Mouse (Mus musculus) retina, adult 2 months (tissue): ENCODE results near the gene Ankrd44.

Experiments used
- DNase-seq: peaks from one replicate; pipeline ENCODE4 v3.0.0-alpha.2; 2012; ENCODE audit warnings: low read depth, low spot score

The Ankrd44 gene

DNA sequence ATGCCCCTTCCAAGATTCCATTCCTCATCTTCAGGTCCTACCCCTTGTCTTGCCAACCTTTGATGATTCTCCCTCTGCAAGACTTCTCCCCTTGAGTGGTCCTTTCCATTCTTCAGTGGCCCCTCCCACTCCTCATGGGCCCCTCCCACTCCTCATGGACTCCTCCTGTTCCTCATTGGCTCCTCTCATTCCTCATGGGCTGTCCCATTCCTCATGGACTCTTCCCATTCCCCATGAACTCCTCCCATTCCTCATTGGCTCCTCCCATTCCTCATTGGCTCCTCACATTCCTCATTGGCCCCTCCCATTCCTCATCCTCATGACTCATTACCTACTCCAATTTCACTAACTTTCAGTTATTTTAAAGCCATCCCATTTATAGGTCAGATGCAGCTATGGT, 166.3 kb downstream of the Ankrd44 start:
- DNase-seq: no peak

DNA sequence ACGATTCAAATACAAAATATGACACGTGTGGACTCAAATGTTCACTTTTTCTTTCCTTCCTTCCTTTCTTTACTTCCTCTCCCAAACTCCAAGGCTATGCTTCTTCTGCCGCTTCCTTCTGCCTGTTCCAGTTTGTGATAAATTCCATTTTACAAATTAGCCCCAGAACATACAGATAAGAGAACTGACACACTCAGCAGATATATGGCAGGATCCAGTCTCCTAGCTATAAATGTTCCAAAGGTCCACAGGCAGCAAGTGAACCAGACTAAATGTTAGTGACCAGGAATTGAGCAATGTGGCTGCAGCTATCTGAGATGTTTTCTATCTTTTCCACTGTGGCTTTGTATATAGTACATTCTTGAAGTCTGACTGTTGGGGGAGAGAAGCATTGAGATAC, 168.9 kb downstream of the Ankrd44 start:
- no peak for DNase-seq

DNA sequence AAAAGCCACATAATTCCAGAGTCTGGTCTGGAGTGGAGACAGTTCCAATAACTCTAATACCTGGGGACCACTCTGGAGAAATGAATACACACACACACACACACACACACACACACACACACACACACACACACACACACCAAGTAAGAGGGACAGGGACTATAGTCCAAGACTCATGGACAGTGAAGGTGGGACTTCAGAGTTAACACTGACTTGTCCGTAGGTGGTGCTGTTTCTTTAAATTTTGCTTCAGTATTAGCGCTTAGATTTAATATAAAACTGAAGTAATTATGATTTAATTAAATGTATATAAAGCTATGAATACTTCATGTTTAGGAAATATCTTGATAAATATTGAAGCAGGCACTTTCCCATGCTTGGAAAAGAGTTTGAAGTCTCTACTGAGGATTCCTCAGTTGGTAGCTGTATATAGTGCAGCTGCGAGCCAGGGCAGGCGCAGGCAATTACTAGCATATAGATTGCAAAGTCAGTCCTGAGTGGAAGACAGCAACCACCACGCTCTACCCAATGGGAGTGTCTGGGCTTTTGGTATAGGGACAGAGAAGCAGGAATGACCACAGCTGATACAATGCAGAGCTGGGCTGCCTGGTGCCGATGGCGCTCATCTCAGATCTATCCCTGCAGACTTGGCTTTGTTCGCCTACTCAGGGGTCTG, 170.4 kb downstream of the Ankrd44 start:
- no peak for DNase-seq

DNA sequence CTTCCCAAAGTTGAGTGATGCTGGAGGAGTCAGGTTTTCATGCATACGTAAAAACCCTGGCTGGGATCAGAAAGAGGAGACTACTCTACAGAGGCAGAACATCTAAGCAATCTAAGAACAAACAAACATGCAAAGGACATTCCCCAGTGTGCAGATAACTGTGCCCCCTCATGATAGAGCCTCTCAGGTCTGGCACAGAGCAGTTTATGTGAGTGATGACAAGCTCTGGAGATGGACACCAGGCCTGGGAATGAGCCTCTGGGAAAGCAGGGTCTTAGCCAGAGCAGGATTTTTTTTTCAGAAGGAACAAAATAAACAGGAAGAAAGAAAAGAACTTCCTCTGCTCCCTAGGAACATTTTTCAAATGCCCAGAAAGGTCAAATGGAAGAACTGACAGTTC, 176.2 kb downstream of the Ankrd44 start:
- no peak for DNase-seq

DNA sequence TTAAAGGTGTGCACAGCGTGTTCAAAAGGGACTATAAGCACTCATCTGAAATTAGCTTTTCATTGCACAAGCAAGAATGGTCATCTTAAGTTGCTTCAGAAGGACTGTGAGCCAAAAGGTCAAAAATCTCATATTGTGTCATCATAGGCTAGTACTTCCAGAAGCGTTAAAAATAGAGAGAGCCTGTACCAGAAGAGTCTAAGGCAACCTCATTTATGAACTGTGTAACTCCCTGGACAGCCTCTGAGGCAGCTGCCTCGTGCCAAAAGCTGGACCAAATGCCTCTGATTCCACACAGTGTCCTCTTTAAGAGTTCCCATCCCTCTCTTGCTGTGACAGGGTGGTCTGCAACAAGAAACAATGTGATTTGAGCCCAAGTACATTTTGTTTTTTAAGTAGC, 176.7 kb downstream of the Ankrd44 start:
- DNase-seq: no peak

DNA sequence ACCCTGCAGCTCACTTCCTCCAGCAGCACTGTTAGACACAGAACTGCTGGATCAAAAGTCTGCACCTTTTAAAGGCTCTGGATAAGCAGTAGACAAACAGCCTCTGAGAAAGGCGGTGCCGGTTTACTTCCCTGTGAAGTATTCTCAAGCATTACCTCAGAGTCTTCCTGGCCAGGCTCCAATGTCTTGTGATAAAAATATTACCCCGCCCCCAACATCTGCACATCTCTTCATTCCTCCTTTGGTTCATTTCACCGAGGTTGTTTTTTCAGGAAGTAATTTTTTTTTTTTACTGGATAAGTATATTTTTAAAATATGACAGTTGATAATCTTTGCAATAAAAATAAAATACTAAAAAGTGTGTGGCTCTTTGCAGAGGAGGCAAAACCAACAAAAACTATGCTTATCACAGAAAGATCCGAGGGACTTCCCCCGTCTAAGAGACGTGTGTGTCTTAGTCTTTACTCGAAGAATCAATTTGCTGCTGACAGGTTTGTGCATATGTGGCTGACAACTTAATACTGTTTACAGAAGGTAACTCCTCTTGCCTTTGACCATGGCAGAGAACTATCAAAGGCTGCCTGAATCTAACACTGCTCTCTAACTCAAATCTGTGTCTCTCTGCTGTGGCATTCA, 178.3 kb downstream of the Ankrd44 start:
- DNase-seq: no peak

DNA sequence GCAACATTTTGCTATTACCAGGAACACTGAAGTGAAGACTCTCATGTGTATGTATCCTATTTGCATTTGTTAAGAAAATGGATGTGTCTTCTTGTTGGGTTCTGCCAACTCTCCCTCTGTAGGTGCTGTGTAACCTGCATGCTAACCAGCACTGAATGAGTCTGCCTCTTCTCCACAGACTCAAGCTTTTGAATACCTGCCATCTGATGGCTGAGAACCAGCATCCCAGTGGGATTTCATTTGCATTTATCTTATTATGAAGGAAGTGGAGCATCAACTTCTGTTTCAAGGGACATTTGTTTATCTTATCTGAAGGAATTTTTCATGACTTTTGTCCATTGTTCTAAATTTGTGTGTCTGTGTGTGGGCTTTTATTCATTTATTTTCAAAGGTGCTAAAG, 180.5 kb downstream of the Ankrd44 start:
- DNase-seq: no peak

DNA sequence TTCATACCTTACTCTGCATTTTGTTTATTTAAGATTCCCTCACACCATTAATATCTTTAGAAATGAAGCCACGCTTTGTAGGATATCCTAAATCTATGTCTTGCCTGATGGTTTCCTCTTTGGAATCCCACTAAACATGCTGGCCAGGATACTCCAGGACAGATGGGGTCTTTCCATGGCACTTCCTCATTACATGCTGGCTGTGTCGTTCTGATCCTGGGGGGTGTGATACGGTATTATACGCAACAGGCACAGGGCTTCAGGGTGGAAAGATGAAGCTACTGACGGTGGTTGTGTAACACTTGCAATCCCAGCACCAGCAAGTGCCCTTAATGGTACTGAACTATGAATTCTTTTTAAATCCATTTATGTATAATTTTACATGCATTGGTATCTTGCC, 182.0 kb downstream of the Ankrd44 start:
- no peak for DNase-seq

DNA sequence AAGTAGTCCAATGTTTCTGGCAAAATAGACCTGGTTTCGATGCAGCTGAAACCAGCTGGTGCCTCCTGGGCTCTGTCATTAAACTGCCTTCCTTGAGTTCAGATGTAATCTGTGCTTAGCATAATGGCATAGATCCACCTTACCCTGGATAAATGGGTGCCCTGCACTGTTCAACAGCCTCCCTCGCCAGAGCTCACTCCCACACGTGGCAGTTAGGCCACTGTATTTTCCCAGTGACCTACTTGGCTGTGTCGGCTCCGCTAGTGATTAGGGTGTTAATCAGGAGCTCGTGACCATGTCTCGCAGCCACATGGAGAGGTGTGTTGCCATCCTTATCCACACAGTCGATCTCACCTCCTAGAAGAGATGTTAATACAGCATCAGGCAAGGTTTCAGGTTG, 183.1 kb downstream of the Ankrd44 start:
- DNase-seq: peak; percentile 15

DNA sequence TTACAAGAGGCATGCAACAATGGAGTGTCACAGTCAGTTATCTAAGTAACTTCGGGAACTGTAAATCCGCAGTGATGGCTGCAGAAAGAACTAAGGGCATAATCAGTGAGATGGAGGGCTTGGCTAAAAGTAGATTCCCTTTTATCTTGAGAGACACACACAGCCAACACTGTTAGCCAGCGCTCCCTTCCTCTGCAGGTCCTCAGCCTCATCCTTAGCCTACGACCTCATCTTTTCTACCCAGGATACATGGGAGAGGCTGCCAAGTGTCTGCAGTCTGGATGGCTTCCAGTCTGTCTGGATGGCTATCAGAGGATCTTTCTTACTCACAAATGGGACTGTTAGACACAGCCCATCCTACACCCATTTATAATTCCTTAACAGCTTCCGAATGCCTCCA, 185.3 kb downstream of the Ankrd44 start:
- no peak for DNase-seq

DNA sequence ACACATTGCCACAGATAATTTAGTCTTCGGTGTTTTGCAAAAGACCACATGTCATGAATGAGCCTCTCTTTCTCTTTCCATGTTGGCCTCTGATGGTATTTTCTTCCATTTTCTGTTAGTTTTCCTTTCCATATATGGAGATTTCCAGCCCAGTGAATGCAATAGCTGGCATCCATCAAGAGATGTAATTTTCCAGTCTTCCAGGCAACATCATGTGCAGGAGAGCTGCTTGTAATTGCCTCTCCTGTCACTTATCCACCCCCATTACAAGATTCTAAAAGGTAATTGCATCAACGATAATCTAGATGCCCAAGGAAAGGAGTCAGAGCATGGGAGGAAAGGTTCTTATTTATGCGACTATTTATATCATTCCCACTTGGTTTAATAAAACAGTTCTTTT, 188.7 kb downstream of the Ankrd44 start:
- DNase-seq: no peak

DNA sequence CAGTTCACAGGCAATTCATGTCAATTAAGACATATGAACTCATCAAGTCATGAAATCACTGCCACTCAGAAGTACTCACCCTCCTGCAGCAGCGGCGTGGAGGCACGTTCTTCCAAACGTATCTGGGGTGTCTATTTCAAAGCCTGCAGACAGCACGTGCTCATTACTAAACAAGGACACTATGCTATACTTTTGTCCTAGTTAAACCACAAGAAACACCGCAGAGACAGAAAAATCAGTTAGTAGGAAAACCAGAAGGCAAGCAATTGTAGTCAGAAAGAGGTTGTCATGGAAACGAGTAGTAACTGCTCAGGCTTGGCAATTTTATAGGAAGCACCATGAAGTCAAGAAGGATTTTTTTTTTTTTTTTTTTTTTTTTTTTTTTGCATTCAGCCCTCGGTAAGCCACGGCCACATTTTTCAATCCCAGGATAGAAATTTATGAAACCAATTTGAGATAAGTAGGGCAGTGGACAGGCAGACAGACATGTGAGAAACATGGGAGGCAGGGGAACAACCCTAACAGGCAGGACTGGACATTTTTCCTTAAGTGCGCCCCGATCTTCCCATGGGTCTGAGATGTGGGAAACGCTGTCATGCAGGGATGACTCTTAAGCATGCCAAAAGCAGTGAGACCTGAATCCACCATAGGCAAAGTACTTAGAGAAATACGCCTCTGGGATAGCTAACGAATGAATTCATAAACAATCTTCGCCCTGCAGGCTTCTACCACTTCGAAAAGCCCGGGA, 191.1 kb downstream of the Ankrd44 start:
- DNase-seq: no peak

DNA sequence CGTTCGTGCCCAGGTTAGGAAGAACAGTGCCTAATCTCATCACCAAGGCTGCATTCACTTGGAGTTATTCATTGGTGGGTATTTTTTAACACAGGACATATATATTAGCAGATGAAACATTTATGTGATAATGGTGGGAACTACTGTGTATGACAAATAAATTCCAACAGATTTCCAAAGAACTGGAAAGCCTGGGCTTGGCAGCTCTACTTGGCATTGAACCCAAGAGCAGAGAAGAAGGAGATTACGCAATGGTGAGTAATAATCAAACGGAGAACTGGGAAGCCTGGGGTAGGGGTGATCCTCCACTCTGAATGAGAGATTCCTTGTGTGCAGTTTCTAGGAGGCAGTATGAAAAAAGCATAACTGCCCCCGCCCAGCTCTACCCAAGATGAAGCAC, 196.9 kb downstream of the Ankrd44 start:
- no peak for DNase-seq

DNA sequence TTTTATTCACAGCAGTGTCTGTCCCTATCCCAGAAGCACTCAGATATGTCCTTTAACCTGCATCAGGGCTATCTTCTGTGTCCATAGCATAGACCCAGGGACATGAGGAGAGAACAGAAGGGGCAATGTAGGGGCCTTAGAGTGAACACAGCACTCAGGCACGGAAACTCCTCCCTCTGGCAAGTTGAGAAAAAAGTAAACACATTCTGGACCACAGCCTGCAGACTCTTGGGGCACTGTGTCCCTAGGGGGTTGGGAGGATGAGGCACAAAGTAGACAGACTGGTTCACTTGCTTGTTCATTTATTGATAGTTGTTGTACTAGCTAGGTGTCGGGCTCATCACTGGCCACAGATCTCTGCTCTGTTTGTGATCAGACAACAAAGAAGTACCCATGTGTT, 199.6 kb downstream of the Ankrd44 start:
- DNase-seq: no peak

DNA sequence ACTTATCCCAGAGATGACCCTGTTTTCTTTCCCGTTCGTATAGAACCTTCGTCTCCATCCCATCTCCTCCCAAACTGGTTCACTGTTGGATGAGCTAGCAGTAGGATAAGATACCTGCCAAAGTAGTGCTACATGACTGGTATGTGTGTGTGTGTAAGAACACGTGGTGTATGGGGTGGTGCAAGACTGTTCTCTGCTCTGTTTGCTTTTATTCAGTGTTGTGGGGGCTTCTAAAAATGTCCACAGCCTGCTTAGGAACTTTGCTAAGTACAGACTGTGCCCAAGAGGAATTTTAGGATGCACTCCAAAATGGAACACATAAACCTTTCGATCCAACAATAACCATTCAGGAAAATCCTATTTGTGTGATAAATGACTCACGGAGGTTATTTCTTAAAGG, 209.3 kb downstream of the Ankrd44 start:
- no peak for DNase-seq

DNA sequence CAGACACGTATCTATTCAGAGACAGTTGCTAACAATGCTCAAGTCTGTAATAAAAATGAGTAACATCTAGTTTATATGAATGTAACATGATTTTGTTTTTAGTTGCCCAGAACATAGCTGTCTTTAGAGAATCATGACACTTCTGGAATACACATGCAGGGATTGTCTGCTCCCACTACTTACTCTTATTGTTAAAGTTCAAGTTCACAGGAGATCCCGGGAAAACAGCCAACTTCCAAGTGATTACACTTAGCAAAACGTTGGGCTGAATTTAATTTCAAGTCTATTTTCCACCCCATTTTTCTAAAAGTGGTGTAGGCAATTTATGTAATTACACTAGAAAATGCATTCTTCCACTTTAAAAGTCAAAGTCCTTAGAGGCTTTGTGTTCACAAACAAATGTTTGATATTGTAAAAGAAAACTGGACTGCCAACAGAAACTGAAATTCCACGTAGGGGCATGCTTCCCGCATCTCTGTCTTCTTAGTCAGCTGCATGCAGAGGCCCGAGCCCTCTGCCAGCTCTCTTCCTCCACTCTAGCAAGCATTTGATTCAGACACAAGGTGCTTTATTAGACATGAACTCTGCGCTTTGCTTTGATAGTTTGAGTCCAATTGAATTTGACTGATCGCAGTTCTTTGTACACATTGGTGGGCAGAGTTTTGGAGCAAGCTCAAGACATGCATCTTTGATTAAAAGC, 211.0 kb downstream of the Ankrd44 start:
- DNase-seq: no peak

DNA sequence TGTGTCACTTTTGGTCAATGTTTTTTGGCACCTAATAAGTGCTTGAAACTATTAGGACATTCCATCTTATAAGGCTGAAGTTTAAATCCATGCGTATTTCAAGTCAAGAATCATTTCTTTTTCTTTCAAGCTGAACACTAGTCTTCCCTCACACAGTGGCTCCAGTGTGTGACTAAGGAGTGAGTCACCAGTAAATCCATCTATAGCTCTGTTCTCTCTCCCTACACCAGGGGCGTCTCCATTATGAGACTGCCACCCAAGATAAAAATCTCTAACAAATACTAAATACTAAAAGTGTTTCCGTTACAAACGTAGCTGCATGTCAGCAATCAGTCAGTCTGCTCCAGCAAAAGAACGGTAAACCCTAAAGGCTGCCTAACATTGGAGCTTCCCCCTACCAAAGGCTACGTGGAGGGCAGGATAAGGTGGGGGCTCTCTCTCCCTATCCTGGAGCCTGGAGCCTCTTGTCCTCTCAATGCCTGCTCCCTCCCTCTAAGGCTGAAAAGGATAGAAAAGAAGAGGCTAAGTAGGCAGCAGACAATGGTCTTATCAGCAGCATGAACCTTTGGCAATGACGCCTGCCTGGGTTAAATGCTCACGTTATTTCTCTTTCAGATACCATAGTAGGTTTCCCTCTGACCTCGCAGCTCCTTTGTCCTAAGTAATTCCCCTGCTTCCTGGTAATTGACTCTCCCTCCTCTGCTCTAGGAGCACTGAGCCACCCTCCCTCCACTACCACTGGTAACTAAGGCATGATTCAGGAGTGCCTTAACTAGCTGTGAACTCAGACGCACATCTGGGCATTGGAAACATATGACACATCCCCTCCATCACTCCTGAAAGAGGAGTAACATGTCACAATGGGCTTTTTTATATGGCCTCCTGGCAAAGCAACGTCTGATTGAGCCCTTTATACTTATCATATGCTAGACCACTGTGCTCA, 212.7 kb downstream of the Ankrd44 start:
- DNase-seq: no peak

DNA sequence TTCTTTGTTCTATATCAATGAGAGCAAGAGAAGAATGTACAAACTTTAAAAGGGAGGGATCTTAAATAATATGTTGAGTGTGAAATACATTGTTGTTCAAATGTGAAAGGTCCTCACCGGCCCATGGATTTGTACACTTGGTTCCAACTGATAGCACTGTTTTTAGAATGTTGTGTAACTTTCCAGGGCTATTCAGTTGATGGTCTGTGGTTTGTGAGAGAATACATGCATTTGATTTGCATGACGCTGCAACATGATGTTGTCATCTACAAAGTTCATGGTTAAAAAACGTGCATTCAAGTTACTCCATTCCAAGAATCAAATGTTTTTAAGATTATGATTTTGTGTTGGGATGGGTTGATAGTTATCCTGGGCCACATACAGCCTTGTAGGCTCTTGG, 214.6 kb downstream of the Ankrd44 start:
- no peak for DNase-seq

DNA sequence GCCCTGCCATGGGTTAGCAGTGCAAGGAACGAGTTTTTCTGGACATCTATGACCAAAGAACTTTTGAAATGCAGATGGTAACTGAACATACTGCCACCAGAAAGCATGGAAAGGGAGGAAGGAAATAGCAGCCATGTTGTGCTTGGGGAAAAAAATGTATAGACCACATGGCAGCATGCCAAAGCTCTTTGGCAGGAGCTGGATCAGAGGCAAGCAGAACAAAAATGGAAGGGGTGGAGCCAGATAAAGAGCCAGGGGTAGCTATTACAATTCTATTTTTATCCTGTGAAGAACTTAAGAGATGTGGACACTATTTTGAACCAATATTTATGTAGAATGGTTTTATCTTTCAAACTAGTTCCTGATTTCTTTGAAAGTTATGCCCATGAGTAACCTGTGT, 215.6 kb downstream of the Ankrd44 start:
- no peak for DNase-seq

DNA sequence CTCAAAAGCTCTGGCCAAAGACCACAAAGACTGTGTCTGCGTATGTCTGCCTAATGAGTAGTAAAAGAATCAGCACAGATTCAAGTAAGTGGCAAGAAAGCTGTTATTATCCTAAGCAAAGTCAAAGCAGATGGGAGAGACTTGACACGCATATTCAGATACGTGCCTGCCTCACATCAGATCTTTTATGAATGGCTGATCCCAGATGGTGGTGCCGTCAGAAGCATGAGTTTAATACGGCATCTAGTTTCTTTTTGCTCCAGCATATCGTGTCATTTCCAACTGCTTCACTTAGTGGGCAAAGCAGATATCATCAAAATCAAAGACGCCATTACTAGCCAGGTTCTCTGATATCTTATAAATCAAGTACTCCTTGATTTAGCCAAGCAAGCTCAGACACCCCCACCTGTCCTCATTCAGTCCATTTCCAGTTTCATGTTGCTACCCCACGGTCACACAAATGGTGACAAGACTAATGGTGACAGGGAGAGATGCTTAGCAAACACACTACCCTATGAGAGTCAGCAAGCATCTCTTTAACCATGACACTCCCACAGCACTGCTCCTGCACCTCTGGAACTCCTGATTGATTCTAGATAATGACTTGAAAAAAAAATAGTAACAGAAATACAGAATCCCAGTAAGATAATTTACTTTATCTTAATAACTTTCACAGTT, 218.2 kb downstream of the Ankrd44 start:
- DNase-seq: no peak
